Mouse (Mus musculus): ENCODE measurements at regions not wholly inside any gene's neighbourhood (a gene's known extent, or its start where the extent isn't known, plus 50 kb on each side); places are given as distances from the start of the nearest gene placed in this dataset.

DNA sequence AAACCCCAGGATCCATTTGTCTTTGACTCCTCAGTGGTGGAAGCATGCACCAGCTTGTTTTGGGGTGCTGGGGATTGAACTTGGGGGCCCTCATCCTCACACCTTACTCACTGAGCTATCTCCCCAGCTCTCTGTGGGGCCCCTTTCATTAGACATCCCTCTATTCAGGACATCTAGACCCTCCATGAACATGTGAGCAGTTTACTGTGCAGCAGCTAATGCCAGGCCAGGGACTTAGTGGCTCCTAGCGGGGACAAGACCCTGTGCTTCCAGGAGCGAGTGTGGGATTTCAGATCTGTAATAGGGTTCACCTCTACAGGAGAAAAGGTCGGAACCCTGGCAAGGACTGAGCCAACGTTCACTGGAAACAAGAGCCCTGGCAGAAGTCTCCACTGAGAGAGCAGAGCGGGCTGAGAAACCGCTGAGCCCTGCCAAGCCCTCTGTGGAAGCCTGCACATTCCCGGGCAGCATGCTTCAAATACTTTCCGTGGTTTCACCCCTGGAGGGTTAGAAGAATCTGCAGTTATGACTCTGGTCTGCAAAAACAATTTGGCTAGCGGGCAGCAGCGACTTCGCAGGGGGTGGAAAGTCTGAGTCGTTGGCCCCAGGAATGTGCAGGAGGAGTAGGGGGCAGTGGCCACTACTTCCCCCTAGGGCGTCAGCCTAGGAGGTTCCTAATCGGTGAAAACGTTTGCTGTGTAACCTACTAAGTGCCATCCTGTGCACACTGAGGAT is 125.6 kb downstream of the Smad6 start:
- no peak for DNase-seq (ENCODE audit: low spot score)

DNA sequence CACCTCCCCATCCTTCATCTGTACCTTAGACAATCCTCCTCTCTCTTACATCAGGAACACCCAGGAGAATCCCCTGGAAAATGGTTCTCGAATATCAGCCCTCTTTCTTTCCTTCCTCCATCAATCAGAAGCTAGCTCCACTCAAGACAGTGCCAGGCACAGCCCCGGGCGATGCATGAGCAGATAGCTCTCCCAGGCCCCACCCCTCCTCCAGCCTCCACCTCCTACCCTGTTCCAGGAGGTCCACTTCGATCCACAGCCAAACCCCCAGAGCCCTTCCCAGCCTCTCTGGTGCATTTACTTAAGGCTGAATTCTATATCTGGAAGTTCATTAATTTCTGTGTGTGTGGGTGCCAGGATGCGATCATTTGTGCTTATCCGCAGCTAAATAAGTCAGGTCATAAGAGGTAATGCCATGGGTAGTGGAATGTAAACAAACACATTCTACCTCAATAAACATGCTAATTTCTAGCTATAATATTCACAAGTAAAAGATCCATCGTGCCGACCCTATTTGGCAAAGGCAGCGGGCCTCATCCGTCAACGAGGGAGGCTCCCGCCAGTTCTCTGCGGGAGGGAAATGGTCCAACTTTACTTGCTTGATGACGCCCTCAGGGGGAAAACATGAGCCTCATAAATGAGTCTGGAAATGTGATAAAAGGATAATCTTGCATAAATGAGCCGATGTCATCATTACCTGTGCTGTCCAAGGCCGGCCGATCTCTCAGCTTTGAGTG is 129.5 kb downstream of the Smad6 start:
- no peak for DNase-seq (ENCODE audit: low spot score)

DNA sequence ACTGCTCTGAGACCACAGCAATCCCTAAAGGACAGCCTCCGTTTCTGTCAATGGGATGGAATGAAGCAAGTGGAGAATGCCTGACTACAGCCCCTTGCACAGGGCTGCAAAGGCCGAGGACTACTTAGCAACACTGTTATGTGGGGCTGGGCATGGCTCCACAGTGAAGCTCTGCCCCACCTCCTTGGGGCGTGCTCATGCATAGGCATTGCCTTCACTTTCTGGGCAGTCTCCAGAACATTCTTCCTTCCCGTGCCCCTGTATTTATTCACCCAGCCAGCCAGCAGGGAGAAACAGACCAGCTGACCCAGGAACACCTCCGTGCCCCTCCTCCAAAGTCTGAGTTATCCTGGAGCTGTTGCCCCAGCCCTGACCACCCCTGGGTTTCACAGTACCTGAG is 131.1 kb downstream of the Smad6 start:
- DNase-seq (ENCODE audit: low spot score) = no peak

DNA sequence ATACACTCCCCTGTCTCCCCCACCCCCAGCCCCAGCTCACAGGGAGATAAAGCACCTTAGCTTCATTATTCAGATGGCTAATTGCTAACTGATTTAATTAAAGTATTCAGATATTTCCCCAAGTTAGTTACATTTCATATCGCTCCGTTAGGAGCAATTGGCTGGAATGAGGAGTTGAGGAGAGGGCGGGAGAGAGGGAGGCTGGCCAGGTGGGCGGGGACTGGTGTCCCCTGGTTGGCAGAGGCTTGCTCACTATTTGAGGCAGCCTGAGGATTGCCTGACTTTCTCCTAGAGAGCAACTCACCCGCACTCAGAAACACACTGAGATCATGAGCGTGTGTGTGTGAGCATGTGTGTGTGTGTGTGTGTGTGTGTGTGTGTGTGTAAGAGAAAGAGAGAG is 131.8 kb upstream of the Smad3 start:
- no peak for DNase-seq (ENCODE audit: low spot score)

DNA sequence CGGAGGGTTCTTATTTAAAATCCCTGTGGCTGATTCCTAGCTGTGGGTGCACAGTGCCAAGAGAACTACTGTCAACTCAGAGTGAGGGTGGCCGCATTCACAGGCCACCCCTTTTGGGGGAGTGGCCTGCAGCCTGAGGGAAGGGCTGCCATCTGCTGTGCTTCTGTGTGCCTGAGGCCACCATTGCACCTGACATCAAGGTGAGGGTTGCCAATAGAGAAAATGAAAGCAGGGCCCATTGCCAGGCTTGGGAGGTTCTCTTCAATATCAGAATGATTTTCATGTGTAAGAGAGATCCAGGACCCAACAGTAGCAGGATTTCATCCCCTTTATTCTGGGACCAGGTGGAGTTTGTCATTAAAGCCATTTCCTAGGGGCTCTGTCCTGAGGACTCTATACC is 127.2 kb upstream of the Smad3 start:
- DNase-seq (ENCODE audit: low spot score) = no peak

DNA sequence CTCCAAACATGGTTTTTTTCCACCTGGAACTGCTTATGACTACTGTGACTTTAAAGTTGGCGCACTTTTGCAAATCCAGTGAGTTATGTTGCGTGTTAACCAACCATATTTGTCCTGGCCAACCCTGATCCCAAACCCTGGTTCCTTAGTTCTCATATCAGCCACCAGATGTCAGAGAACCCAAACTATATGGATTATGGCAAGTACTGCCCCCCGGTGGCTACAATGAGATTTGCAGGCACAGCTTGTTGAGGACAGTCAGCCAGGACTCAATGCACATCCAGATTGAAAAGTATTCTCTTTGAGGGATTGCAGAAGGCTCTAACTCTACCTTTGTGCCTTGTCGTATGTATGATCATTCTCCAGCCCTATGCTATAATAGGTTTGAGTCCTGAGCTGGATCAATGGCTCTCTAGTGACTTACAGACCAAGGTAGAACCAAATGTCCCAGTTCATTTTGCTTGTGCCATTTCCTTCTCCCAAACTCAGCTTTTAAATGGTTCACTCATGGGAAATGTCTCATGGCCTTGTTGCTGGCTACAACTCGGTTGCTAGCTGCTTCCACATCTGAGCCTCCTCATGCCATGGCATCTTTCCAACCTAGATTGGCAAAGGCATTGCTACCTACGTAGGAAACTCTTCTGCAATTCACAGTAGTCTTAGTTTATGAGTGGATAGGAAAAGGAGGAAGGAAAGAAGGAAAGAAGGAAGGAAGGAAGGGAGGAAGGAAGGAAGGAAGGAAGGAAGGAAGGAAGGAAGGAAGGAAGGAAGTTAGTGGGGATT is 126.1 kb upstream of the Smad3 start:
- no peak for DNase-seq (ENCODE audit: low spot score)

DNA sequence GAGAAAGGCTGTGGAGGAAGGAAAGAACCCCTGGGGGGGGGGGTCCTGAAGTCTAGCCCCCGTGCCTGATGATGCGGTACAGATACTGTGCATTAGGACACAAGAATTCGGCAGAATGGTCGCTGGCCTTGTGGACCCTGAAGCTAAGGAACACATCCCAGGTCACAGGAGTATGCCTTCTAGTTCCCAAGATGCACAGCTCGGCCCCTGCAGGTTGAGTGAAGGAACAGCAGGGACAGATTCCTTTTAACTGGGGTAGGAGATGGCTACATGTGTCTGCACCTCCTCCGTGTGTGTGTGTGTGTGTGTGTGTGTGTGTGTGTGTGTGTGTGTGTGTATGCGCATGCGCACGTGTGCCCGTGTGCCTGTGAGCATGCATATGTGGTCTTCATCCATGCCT is 123.9 kb upstream of the Smad3 start:
- DNase-seq (ENCODE audit: low spot score) = no peak

DNA sequence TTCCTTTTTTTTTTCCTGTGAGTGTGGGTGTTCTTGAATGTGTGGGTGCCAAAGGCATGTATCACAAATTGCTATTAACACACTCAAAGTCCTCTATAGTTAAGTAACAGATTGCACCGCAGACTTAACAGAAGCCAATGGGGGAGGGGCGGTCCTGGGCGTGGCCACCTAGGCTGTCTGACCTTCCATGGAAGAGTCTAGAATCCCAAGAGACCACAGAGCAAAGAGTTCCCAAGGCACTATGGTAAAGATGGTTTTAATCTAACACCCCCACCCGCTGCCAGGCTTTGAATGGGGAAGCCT is 123.4 kb upstream of the Smad3 start:
- peak; percentile 65 for DNase-seq (ENCODE audit: low spot score)

DNA sequence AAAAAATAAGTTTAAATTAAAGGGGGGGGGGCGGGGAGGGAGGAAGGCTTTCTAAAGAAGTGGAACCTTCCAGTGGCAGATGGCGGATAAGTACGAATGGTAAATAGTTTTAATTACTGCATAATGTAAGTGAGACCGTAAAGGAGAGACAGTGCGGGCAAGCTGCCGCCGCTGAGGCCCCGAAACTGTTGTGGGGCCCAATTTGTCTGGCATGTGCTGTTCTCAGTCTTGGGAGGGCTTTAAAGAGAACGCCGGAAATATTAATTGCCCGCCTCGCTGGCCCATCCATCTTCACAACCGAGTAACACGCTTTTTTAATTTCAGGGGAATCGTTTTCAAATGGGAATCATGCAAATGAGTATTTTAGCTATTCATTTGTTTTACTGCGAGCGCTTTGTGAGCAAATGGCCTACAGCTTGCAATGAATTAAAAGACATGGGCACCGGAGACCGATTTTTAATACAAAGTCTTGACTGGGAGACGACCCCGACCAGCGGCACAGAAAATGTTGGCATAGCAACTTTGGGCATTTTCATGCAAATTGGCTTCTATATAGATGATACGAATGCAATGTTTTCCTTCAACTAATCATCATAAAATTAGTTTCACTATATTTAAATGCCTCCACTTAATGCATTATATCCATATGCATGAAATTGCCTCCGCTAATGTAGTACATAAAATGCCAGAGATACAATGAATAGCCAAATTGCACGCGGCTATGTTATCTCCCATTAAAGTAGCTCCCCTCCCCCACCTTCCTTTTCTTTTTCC is 122.9 kb upstream of the Smad3 start:
- no peak for DNase-seq (ENCODE audit: low spot score)

DNA sequence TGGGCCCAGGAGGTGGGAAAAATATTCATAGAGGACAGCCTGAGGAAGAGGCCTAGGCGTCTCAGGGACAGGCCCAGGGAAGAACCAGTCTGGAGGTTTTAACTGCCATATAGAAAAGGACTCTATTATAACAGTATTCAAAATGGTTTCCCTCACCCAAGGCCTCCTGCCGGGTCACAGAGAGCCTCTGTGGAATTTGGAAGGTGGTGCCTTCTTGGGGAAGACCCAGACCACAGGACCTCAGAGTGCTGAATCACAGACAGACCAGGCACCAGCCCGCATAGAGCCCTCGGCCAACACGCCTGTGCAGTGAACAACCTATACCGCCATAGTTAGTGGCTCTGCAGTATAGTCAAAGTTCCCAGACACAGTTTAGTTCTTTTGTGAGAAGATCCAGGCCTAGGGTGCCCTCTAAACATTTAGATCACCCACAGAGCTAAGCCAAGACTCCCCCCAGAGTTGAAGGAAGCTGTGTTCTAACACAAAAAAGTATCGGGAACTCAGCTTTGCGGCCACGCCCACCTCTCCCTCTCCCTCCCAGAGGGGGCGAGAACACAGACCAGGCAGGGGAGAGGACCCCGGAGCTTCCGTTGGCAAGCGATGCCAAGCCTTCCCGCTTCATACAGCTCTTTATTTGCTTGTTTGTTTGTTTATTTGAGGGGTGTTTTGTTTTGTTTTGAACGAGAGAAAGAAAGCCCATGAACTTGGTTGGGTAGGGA is 122.1 kb upstream of the Smad3 start:
- DNase-seq (ENCODE audit: low spot score) = no peak

DNA sequence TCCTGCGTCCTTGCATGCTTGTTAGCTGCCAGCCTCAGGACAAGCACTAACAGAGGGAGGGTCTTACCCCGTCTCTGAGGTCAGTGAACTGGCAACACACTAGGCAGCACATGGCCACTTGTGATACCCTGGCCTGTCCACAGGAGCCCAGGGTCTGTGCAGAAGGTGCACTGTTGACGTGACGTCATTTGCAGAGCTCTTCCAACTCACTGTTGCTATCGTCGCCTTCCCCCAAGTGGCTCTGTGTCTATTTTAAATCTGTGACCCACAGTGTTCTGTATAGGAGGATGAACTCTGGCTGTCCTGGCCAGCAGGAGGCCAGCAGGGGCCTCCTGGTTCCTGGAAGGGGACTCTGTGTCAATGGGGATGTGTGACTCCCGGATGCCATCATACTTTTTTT is 120.1 kb upstream of the Smad3 start:
- no peak for DNase-seq (ENCODE audit: low spot score)

DNA sequence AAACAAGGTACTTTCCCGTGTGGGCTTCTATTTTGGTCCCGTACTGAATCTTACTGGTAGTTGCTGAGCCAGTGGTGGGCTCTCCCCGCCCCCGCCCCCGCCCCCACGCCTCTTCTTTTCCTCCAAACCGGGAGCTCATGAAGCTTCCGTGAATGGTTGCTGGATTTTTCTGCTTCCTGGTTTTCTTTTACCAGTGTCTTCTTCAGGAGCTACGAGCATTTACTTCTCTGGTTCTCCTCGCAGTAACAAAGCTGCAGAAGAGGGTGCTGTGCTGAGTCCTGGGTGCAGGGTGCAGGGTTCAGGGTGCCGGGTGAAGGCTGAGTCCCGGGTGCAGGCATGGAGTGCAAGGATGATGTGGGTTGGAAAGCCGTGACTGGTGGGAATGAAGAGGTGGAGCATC is 119.1 kb upstream of the Smad3 start:
- DNase-seq (ENCODE audit: low spot score) = no peak

DNA sequence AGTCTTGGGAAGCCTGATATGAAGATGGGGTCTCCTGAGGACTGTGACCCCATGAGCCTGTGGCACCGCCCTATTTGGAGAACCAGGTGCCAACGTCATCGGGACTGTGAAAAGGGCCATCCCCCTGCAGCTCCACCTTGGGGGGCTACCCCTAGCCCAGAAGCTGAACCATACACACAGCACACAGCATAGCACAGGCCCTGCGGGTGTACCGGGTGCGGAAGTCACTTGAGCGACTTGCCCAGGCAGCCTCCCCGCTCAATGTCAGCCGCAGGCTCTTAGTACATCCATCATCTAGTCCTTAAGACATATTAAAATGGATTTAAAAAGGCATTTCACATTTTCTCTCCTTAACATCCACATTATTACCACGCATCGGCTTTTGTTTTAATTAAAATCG is 118.2 kb upstream of the Smad3 start:
- DNase-seq (ENCODE audit: low spot score) = no peak

DNA sequence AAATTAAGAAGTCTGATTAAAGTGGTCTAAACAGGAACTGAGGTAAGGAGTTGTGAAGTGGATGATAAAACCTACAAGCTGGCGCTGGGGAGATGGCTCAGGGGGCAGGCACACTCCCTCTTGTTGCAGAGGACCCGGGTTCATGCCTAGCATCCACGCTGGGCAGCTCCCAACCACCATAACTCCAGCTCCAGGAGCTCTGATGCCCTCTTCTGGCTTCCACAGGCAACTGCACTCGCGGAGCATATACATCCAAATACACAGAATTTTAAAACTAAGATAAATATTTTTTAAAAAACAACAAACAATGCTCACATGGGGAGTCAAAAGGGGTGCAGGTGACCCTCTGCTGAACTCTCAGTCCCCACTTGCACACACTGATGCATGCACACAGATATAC is 117.4 kb upstream of the Smad3 start:
- no peak for DNase-seq (ENCODE audit: low spot score)

DNA sequence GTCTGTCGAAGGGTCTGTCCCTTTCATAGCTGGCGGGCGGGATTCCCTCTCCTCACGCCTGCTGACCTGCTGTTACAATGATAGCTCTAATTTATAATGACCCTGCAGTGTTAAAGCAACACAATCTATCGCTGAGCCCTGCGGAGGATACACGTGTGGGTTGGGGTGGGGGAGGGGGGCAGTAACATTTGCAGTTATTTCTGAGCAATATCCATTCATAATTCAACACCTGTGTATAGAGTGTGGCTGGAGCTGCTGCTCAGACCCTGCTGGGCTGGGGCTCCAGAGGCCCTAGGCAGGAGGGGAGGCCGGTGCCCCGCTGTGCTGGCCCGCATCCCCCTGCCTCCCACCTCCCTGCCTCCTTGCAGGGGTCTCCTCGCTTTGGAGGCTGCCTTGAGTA is 106.6 kb upstream of the Smad3 start:
- DNase-seq (ENCODE audit: low spot score) = no peak

DNA sequence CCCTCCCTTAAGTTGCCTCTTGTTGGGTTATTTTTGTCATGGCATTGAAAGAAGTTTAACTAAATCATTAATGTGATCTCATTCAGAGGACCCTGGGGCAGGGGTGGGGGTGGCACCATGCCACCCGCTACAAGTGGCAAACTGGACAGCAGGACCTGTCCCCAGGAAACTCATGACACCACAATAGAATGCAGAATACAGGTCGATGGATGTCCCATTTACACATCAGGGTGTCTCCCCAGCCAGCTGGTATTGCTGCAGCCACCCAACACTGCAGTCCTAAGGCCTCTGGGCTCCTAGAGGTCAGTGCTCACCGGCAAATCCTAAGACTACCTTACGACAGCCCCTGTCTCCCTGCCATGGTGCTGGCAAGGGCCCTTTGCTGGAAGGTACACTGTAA is 105.5 kb upstream of the Smad3 start:
- no peak for DNase-seq (ENCODE audit: low spot score)

DNA sequence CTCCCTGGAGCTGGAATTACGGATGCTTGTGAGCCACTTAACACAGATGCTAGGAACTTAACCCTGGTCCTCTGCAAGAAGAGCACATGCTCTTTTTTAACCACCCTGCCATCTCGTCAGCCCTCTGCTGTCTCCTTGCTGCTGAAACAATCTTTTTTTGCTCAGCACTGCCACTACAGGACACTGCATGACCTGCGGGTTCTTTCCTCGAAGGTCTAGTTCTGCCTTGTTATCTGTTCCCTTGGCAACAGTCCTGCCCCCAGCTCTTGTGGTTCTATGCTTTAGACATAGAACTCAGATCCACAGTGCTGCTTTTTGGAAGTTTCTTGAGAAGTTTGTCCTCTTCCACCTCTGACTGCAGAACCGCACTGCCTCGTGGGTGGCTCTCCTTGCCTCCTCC is 104.6 kb upstream of the Smad3 start:
- DNase-seq (ENCODE audit: low spot score) = peak; percentile 68

DNA sequence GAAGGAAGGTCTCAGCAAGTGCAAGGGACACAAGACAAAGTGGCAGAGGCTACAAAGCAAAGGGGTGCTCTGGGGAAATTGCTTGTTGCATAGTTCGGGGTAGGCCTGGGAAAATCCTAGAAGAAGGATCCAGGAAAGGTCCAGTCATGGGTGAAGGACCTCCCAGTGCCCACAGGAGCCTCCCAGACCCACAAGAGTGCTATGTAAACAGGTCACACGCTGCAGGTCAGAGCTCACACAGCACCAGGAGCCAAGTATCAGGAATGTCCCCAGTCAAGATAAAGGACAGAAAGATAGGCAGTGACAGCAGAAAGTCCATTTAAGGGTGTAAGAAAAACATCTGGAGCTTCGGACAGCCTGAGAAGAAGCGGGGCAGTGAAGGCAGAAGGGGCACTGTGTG is 103.6 kb upstream of the Smad3 start:
- no peak for DNase-seq (ENCODE audit: low spot score)

DNA sequence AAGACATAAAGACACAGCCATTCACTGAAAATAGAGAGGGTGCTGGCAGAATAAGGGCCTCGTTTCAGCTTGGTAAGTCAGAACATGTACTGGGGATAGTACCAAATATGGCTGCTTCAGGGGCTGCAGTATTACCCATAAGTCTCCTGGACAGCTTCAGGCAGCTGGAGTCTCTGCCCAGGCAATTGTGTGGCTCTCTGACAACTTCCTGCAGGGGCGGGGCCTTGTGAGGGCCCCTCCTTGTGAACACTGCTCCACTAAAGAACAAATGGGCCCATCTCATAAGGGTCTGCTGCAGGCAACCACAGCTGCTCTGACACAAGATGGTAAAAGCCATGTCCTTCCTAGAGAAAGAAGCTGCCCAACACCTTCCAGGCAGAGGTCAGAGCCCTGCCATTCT is 102.4 kb upstream of the Smad3 start:
- no peak for DNase-seq (ENCODE audit: low spot score)

DNA sequence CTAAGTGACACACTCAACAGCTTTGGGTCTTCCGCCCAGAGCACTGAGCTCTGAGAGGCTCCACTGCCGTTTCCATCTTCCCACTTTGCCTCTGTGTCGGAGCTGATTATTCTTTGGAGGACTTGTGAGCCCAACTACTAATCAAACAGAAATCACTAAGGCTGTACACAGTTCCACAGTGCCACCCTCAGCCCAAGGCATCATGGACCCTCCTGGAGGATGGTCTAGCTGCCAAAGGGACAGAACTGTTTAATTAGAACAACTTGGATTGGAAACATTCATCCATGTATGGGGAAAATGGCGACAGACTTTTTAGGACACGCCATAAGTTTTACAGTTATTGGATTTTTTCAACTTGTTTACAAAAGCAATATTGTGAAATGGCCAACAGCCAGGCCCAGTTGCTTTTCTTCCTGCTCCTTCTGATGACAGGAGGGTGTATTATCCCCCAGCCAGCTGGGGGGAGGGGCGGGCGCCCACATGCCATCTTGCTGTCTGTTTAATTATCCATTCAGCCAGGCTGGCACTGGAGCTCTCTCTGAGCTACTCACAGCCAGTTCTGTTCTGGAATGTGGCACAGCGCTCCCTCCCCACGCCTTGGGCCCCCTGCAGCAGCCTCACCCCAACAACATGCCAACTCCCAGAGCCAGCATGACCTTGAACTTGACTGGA is 98.4 kb upstream of the Smad3 start:
- DNase-seq (ENCODE audit: low spot score) = peak; percentile 66

DNA sequence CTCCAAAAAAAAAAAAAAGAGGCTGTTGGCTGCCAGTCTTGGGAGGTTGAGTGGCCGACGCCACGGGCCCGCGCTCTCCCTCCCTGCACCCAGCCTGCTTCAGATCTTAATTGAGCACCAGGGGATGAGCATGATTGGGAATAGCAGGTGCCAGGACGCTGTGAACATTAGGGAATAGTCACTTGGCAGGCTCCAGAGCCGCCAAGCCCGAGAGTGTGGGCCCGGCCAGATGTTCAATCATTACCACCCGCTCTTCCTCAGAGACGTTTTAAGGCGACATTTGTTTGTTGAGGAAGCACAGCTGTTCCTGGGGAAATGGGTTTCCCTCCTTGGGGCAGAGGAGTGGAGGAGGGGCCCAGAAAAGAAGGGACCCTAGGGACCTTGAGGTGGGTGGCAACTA is 94.0 kb upstream of the Smad3 start:
- no peak for DNase-seq (ENCODE audit: low spot score)
